Mouse (Mus musculus) lung, embryonic 16.5 days (tissue): Measurements from ENCODE around the gene Ybx1. TPM values are rescaled to one million over a fixed set of nuclear protein-coding genes. Genes with fewer than 3 reads are reported as not detected.

ENCODE experiments used
- ATAC-seq: fragments of 200-750 bp; cut with Nextera tagmentation; 2 replicates; pipeline ENCODE4 v1.8.0; 2017; ENCODE audit warnings: low read depth, mild to moderate bottlenecking, moderate library complexity
- H3K27ac ChIP-seq: fragments of 300-500 bp; sonication (generic); 2 replicates; pipeline ENCODE4 v1.5.1; 2014; ENCODE audit warnings: mild to moderate bottlenecking, control low read depth, low read length
- H3K27me3 ChIP-seq: fragments of 300-500 bp; sonication (generic); 2 replicates; pipeline ENCODE4 v1.6.1; 2014; ENCODE audit warnings: low read depth, low read length, mixed read lengths; ENCODE audit not compliant: control insufficient read depth, insufficient read depth
- H3K36me3 ChIP-seq: fragments of 300-500 bp; sonication (generic); 2 replicates; pipeline ENCODE4 v1.6.1; 2014; ENCODE audit warnings: low read length; ENCODE audit not compliant: control insufficient read depth, insufficient read depth
- H3K4me1 ChIP-seq: fragments of 300-500 bp; sonication (generic); replicated peaks from 2 replicates; pipeline ENCODE4 v1.6.1; 2014; ENCODE audit warnings: low read length, mixed read lengths; ENCODE audit not compliant: control insufficient read depth, insufficient read depth
- H3K4me2 ChIP-seq: fragments of 300-500 bp; sonication (generic); 2 replicates; pipeline ENCODE4 v1.6.1; 2014; ENCODE audit warnings: low read depth, low read length, control low read depth
- H3K4me3 ChIP-seq: fragments of 300-500 bp; sonication (generic); 2 replicates; pipeline ENCODE4 v1.5.1; 2014; ENCODE audit warnings: mild to moderate bottlenecking, low read length, control low read depth
- H3K9ac ChIP-seq: fragments of 300-500 bp; sonication (generic); 2 replicates; pipeline ENCODE4 v1.6.1; 2014; ENCODE audit warnings: low read length, control low read depth
- H3K9me3 ChIP-seq: fragments of 300-500 bp; sonication (generic); 2 replicates; pipeline ENCODE4 v1.6.1; 2016; ENCODE audit warnings: low read length; ENCODE audit not compliant: control insufficient read depth
- WGBS: fragments of 180-500 bp; shearing (Covaris S2); extraction: QIAGEN DNeasy Blood & Tissue Kit; methylation state at CpG from one replicate; pipeline ENCODE4 v1.1.7; 2014; 5-methylcytosine and 5-hydroxymethylcytosine counted together
- polyA plus RNA-seq: library from polyadenylated mRNA; unstranded; fragments of >200 nt; fragmentation: Nextera tagmentation; extraction: Ambion mirVana; gene quantifications from 2 replicates; pipeline ENCODE4 v1.2.1, GENCODE M21; 2015

The Ybx1 gene
- polyA plus RNA-seq, 1 experiment from 2014 or later: 442 TPM

DNA sequence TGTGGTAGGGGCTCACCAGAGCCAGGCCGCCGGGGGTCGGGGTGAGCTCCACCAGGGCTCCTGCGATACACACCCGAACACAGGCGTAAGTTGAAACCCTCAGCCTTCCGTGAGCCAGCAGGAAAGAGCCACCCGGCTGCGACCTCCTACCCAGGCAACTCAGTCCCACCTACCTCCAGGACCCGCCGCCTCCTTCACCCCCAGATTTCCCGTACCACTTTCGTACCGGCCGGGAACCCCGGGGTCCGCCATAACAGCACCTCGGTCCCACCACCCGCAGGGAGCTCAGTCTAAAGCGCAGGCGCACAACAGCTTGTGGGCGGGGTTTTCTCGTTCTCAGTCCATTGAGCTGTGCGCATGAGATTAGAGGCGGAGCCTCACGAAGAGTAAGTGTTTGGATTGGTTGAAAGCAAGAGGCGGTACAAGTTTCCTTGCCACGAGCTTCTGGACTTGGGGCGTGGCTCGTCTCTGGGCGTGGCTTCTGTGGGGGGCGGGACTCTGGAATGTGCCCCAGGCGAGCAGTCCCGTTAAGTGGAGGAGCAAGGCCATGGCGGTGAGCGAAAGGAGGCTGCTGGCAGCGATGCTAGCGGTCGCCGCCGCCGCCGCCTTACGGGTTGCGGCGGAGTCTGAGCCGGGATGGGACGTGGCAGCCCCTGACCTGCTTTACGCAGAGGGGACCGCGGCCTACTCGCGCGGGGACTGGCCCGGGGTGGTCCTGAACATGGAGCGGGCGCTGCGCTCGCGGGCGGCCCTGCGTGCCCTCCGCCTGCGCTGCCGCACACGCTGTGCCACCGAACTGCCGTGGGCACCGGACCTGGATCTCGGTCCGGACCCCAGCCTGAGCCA is 61.8 kb downstream of the Ybx1 start, which contains the start of the genes AU022252 and P3h1:
AU022252 (minus strand) TSS at position 303 of the 846 bp plus-strand sequence.
P3h1 (plus strand) TSS at position 506 of the 846 bp plus-strand sequence.
- Histone ChIP-seq H3K4me1 (peaks cover 7% of the 10 kb centered on the region), H3K9me3 (no peaks in the 10 kb centered on the region), H3K27ac (peak within 1 kb of the TSS; percentile 73), H3K4me3 (peak within 1 kb of the TSS; percentile 75), H3K27me3 (no peaks in the 10 kb centered on the region), H3K4me2 (peak within 1 kb of the TSS; percentile 91), H3K9ac (peak within 1 kb of the TSS; percentile 91), H3K36me3 (peaks cover 12% of the 10 kb centered on the region)
- WGBS: under 1% methylated on average over 61 of the region's 71 CpGs
- ATAC-seq: peak; percentile 97

Other genes with a start within 250 kb of the Ybx1 start
- gene Slc2a1, start 185.9 kb downstream of the Ybx1 start, polyA plus RNA-seq: 89.7 and 95.7 TPM in 2 replicates
- 9.0 and 9.3 TPM in 2 replicates for gene Zfp691, start 120.4 kb downstream of the Ybx1 start, polyA plus RNA-seq
- gene Ermap, start 104.6 kb downstream of the Ybx1 start, polyA plus RNA-seq: 1.4 and 4.3 TPM in 2 replicates
- gene Svbp, start 99.3 kb downstream of the Ybx1 start, polyA plus RNA-seq: 114 and 123 TPM in 2 replicates
- not detected in 2 replicates for gene Tmem269, start 76.4 kb downstream of the Ybx1 start, polyA plus RNA-seq
- 26.5 and 30.8 TPM in 2 replicates for gene AU022252, start 61.9 kb downstream of the Ybx1 start, polyA plus RNA-seq
- 34.9 and 36.2 TPM in 2 replicates for gene P3h1, start 61.7 kb downstream of the Ybx1 start, polyA plus RNA-seq
- gene Cldn19, start 39.2 kb downstream of the Ybx1 start, polyA plus RNA-seq: 0.15 and 0.18 TPM in 2 replicates
- gene Ppih, start 25.9 kb upstream of the Ybx1 start, polyA plus RNA-seq: 86.8 and 91.9 TPM in 2 replicates
- gene Ccdc30, start 120.9 kb upstream of the Ybx1 start, polyA plus RNA-seq: 6.1 and 9.3 TPM in 2 replicates
- 31.5 and 33.9 TPM in 2 replicates for gene Ppcs, start 127.8 kb upstream of the Ybx1 start, polyA plus RNA-seq
- 2.0 and 2.1 TPM in 2 replicates for gene Zmynd12, start 128.2 kb upstream of the Ybx1 start, polyA plus RNA-seq
- 0.50 TPM in 2 replicates for gene Rimkla, start 198.0 kb upstream of the Ybx1 start, polyA plus RNA-seq
- gene Foxj3, start 242.4 kb upstream of the Ybx1 start, polyA plus RNA-seq: 24.1 and 24.9 TPM in 2 replicates
- gene Frg2f1, start 244.9 kb upstream of the Ybx1 start, polyA plus RNA-seq: 4.5 and 4.9 TPM in 2 replicates